Mouse (Mus musculus) myocyte (in vitro differentiated cells): ENCODE results near the gene P4ha3.

Source experiments
- CEBPB ChIP-seq: IDR thresholded peaks from 2 replicates; pipeline ENCODE4 v1.6.1; 2011; ENCODE audit warnings: mild to moderate bottlenecking, moderate library complexity; ENCODE audit not compliant: poor library complexity, insufficient read depth, severe bottlenecking
- MYOD1 ChIP-seq, 3 experiments: IDR thresholded peaks; one replicate each; pipeline ENCODE4 v1.6.1; 2011; ENCODE audit warnings: control low read depth in 2 of 3, low read depth in 2 of 3, mild to moderate bottlenecking in 2 of 3, moderate library complexity in 1 of 3; ENCODE audit not compliant: insufficient read length in 2 of 3, control insufficient read depth in 1 of 3
- POLR2A ChIP-seq: IDR thresholded peaks from one replicate; pipeline ENCODE4 v1.6.1; 2011; ENCODE audit warnings: low read depth, mild to moderate bottlenecking, control low read depth, moderate library complexity; ENCODE audit not compliant: insufficient read length
- POLR2AphosphoS2 ChIP-seq: IDR thresholded peaks from one replicate; pipeline ENCODE4 v1.6.1; 2011; ENCODE audit warnings: low read depth, control low read depth; ENCODE audit not compliant: insufficient read length
- USF1 ChIP-seq: IDR thresholded peaks from one replicate; pipeline ENCODE4 v1.6.1; 2011; ENCODE audit warnings: low read depth, mild to moderate bottlenecking, control low read depth, moderate library complexity

DNA sequence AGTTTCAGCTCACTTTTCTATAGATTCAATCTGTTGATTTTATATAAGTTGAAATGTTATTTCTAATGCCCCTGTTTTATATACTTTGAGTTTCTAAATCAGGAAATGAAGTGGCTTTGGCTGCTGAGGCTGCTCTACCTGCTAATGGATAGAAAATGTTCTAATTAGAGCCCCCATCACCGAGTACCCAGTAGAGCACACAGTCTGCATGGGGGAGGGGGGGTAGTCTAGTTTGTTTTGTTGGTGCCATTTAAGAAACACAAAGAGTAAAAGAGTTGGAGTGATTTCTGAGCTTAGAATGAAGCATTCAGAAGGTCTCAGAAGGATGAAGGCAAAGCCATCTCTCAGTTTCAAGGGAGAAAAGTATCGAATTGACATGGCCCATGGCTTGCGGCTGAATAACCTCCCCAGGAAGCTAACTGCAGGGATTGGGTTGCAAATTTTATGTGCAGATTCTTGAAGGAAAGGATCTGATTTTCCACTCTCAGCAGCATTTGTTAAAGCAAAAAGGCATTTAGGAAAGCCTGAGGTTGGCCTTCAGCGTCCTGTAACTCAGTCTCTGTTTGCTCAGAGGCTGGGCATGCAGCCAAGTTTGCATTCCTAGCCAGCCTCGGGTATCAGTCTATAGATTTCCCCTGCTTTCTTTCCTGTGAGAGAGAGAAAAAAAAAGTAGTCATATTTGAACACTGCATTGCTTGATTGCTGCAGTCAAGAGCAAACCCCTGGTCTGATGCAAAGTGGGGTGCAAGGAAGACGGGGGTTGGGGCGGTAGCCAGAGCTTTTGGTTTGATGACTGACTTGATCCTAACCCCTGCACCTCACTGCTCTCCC, 2.6 kb downstream of the P4ha3 start:
- TF ChIP-seq POLR2AphosphoS2 (no peak), CEBPB (no peak), POLR2A (no peak), USF1 (no peak), MYOD1 (IDR thresholded peaks at IDR 0.05; ENCODE audit: control insufficient read depth in 1 of 3, insufficient read length in 2 of 3, low read depth in 2 of 3) (no peak)
